Mouse (Mus musculus) myocyte (in vitro differentiated cells): ENCODE measurements around the gene Glrx.
"Not testable (repeated sequence)": the region's sequence is repeated elsewhere in the genome, so short reads cannot be mapped to it uniquely, and the experiment has no call there.

Source experiments
- CEBPB ChIP-seq: IDR thresholded peaks from 2 replicates; pipeline ENCODE4 v1.6.1; 2011; ENCODE audit warnings: mild to moderate bottlenecking, moderate library complexity; ENCODE audit not compliant: poor library complexity, insufficient read depth, severe bottlenecking
- E2F4 ChIP-seq: IDR thresholded peaks from one replicate; pipeline ENCODE4 v1.6.1; 2011; ENCODE audit warnings: mild to moderate bottlenecking, control low read depth, moderate library complexity; ENCODE audit not compliant: insufficient read depth
- MAX ChIP-seq: IDR thresholded peaks from one replicate; pipeline ENCODE4 v1.6.1; 2011; ENCODE audit warnings: low read depth, mild to moderate bottlenecking, control low read depth
- MYOG ChIP-seq, 3 experiments: IDR thresholded peaks; one replicate each; pipeline ENCODE4 v1.6.1; 2011; ENCODE audit warnings: control low read depth in 2 of 3, low read depth in 2 of 3, mild to moderate bottlenecking in 2 of 3; ENCODE audit not compliant: insufficient read length in 2 of 3, control insufficient read depth in 1 of 3, insufficient read depth in 1 of 3
- POLR2A ChIP-seq: IDR thresholded peaks from one replicate; pipeline ENCODE4 v1.6.1; 2011; ENCODE audit warnings: low read depth, mild to moderate bottlenecking, control low read depth, moderate library complexity; ENCODE audit not compliant: insufficient read length
- POLR2AphosphoS2 ChIP-seq: IDR thresholded peaks from one replicate; pipeline ENCODE4 v1.6.1; 2011; ENCODE audit warnings: low read depth, control low read depth; ENCODE audit not compliant: insufficient read length
- REST ChIP-seq: IDR thresholded peaks from one replicate; pipeline ENCODE4 v1.6.1; 2011; ENCODE audit warnings: mild to moderate bottlenecking, control low read depth, moderate library complexity; ENCODE audit not compliant: insufficient read depth, insufficient read length
- SRF ChIP-seq: IDR thresholded peaks from one replicate; pipeline ENCODE4 v1.6.1; 2011; ENCODE audit warnings: low read depth; ENCODE audit not compliant: control insufficient read depth, insufficient read length
- TCF12 ChIP-seq: IDR thresholded peaks from one replicate; pipeline ENCODE4 v1.6.1; 2011; ENCODE audit warnings: mild to moderate bottlenecking, control low read depth; ENCODE audit not compliant: poor library complexity, insufficient read depth, severe bottlenecking
- USF1 ChIP-seq: IDR thresholded peaks from one replicate; pipeline ENCODE4 v1.6.1; 2011; ENCODE audit warnings: low read depth, mild to moderate bottlenecking, control low read depth, moderate library complexity

- TF ChIP-seq USF1; MAX; MYOG (IDR thresholded peaks at IDR 0.05; ENCODE audit: control insufficient read depth in 1 of 3, insufficient read depth in 1 of 3, insufficient read length in 2 of 3, low read depth in 2 of 3); POLR2AphosphoS2; POLR2A; TCF12; CEBPB; SRF; REST; E2F4: not testable (repeated sequence)
Measured at GRCm38 (mm10) chr13:75876188-75876587, 36.5 kb downstream of the Glrx start.
